Mouse (Mus musculus) c-Kit-positive CD71-negative TER-119-negative erythroid progenitor cells, embryonic 14.5 days (primary cell): ENCODE results near the gene Frrs1l.

Source experiments
- DNase-seq: peaks from one replicate; pipeline ENCODE4 v3.0.0-alpha.2; 2013; ENCODE audit warnings: low read depth

Gene Frrs1l

GRCm38 (mm10) chr4:56990215-56990584, at the start of gene Frrs1l:
Gene Frrs1l, minus strand, starts transcription at chr4:56990391.
- no peak for DNase-seq

GRCm38 (mm10) chr4:57039127-57040031, 49.2 kb upstream of the Frrs1l start:
- no peak for DNase-seq

DNA sequence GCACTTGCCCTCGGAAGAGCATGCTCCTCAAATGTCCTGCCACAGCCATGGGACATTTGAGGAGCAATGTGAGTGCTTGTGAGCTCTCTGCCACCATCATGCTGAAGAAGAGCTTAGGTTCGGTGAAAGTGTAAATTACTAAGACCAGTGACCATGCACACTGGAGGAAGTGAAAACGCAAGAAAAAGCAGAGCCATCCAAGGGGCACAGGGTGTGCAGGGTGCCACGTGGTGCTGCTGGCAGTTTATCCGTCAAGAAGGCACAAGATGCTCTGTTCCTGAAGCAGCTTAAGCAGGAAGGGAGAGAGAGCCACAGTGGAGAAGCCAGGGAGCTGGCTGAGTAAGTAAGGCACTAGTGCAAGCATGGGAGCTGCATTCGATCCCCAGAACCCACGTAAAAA, 47.4 kb upstream of the Frrs1l start:
- no peak for DNase-seq

DNA sequence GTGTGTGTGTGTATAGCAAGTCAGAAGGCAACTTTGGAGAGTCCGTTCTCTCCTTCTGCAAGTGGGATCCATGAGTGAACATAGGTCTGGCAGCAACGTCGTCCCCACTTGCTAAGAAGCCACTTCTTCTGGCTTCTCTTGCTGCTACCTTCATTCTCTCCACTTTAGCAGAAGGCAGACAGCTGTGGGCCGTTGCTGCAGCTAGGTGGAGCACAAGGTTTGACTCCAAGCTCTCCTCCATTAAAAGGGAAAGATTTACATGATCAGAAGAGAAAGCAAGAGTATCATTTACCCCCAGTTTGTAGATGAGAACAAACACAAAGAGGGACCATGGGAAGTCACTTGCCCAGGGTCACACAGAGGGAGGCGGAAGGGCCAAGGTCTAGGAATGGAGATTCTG, 44.0 kb upstream of the Frrs1l start:
- DNase-seq = no peak

DNA sequence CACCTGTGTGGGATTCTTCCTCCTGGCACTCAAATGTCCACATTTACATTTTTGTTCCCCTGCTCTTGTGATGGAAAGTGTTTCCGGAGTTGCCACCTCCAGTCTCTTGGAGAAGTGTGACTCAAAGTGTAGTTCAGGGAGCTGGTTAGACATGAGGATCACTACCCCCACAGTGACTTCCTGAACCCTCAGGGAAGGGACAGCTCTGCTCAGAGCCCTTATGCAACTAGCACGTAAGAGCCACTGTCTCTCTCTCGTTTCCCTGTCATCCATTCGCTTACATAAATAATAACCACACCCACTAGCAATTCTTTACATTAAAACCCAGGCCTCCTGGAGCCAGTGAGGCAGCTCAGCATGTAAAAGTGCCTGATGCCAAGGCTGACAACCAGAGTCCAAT, 41.2 kb upstream of the Frrs1l start:
- no peak for DNase-seq

- DNase-seq = no peak
Measured at GRCm38 (mm10) chr4:57027954-57028353, 37.8 kb upstream of the Frrs1l start.

- no peak for DNase-seq
Measured at GRCm38 (mm10) chr4:57023527-57023926, 33.3 kb upstream of the Frrs1l start.

DNA sequence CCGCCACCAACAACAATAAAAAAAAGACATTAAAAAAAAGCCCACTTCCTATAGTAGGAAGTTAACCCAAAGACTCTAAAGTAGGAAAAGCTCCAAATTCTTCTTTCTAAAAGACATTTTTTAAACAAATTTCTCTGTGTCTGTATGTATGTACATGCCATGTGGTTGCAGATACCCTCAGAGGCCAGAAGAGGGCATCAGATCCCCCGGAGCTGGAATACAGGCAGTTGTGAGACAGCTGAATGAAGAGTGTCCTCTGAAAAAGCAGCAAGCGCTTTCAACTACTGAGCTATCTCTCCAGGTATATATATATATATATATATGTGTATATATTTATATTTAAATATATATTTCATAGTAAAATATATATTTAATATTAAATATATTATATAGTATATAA, 31.1 kb upstream of the Frrs1l start:
- peak; percentile 48 for DNase-seq

DNA sequence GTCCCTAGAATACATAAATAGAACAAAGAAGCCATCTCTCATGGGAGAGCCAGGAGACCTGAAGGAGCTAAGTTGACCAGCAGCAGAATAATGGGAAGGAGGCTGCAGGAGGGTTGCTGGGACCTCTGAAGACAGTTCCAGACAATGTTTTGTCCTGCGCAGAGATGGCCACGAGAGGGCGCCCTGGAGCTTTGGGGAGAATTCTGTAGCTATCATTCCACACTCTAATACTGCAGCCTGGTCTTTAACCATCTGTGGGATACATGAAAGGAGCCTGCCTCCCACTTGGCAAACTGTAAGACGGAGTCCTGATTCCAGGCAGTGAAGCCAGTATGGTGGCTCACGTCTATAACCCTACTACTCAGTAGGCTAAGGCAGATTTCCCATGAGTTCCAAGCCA, 27.0 kb upstream of the Frrs1l start:
- peak; percentile 64 for DNase-seq

GRCm38 (mm10) chr4:57016366-57017171, 26.4 kb upstream of the Frrs1l start:
- no peak for DNase-seq

GRCm38 (mm10) chr4:57015032-57015431, 24.8 kb upstream of the Frrs1l start:
- DNase-seq = no peak

- DNase-seq = no peak
Measured at GRCm38 (mm10) chr4:57011454-57012046, 21.4 kb upstream of the Frrs1l start.

- no peak for DNase-seq
Measured at GRCm38 (mm10) chr4:57010919-57011318, 20.7 kb upstream of the Frrs1l start.

DNA sequence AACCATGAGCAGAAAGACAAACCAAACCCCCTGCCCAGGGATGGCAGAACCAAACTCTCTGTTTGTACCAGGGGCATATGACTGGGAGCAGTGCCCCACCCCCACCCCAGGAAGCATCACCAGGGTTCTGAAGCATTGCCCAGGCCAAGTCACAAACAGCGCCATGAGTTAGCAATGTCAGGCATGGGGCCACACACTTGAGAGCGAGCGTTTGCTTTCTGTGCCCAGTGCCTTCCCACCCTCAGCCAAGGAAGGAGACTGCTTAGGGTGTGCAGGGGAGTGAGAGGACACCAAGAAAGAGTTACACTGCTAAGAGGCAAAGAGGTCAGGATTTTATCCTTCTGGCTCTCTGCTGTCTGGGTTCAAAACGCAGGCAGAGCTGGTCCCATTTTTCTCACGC, 20.2 kb upstream of the Frrs1l start:
- DNase-seq = no peak

DNA sequence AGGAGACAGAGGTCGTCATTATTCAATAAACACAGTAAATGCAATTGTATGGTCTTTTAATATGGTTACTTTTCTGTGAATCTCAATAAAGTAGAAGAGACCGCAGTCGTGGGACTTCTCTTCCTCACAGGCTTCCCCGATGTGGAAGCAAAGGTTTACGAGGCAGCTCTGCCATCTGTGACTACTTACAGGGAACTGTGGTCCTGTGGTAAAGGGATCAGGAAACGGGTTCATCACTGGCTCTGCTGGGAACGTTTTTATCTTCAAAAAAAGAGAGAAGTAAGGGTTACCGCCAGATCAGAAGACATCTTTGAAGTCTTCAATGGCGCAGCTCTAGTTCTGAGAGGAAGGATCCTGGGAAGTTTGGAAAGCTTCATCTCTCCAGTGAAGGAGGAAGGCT, 17.5 kb upstream of the Frrs1l start:
- no peak for DNase-seq

GRCm38 (mm10) chr4:57005011-57005410, 14.8 kb upstream of the Frrs1l start:
- DNase-seq = no peak

DNA sequence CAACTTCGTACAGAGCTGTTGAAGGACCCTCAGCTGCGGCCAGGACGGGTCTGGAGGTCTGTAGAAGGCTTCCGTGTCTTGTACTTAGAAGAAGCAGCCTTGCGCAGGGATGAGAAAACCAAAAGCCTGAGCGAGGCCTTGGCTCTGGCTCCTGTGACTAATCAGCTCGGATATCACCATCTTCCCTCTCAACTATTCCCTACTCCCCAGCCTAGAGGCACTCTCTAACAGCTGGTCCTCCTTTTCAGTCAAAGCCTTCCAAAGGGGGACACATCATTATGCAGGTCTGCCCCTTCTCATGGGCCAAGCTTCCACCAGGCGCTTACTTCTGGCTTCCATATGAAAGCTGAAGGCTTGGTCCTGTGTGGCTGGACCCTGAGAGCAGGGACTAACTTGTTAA, 13.7 kb upstream of the Frrs1l start:
- no peak for DNase-seq

DNA sequence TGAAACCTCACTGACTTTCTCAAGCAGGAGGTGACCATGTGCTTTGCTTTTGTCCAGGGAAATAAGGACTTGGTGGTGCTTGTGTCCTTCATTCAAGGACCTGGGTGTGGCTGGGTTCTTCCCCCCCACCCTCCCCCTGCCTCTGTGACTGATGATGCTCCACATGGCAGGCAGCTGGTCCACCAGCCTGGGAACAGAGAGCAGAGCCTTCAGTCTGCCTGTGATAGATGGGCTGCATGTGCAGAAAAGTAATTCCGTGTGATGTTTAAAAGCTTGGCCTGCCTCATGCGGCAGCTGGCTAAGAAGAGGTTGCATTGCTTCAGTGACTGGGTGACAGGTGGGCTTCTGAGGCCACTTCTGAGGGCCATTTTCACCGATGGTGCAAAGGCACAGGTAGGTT, 12.6 kb upstream of the Frrs1l start:
- no peak for DNase-seq

DNA sequence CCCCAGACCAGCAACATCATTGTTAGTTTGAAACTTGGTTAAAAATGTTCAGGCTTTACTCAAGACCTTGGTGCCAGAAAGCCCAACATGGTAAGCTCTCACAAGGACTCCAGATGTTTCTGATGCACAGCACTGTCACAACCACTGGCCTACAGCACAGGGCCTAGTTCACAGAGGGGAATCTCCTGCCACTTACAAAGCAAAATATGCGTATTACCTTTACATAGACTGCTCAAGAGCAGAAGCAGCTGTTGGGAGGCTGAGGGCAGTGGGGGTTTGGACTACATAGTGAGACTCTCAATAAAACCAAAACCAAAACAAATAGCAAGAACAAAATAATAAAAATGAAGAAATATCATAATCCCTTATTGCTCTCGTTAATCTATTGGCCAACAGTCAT, 11.2 kb upstream of the Frrs1l start:
- no peak for DNase-seq

- no peak for DNase-seq
Measured at GRCm38 (mm10) chr4:56993331-56993730, 3.1 kb upstream of the Frrs1l start.

- DNase-seq = no peak
Measured at GRCm38 (mm10) chr4:56991951-56992350, 1.8 kb upstream of the Frrs1l start.

- no peak for DNase-seq
Measured at GRCm38 (mm10) chr4:56989431-56990214, 568 bp downstream of the Frrs1l start.
